Mouse (Mus musculus) heart, adult 2 months (tissue): Measurements from ENCODE around the gene Crb1. TPM values are rescaled to one million over a fixed set of nuclear protein-coding genes. Genes with fewer than 3 reads are reported as not detected.
"Not testable (repeated sequence)": the region's sequence is repeated elsewhere in the genome, so short reads cannot be mapped to it uniquely, and the experiment has no call there.

ENCODE experiments used
- DNase-seq, 2 experiments: peaks; one replicate each; pipeline ENCODE4 v3.0.0; 2021
- H3K27ac ChIP-seq: fragments of 200-600 bp; 2 replicates; pipeline ENCODE4 v1.8.1; 2022
- H3K27me3 ChIP-seq: fragments of 200-500 bp; 2 replicates; pipeline ENCODE4 v1.6.1; 2012; ENCODE audit warnings: mild to moderate bottlenecking, low read length, inconsistent platforms, mixed read lengths; ENCODE audit not compliant: control insufficient read depth, insufficient read depth
- H3K36me3 ChIP-seq: fragments of 200-500 bp; 2 replicates; pipeline ENCODE4 v1.6.1; 2012; ENCODE audit warnings: low read length, inconsistent platforms; ENCODE audit not compliant: control insufficient read depth, insufficient read depth
- H3K4me1 ChIP-seq: fragments of 200-500 bp; 2 replicates; pipeline ENCODE4 v1.6.1; 2011; ENCODE audit warnings: low read length; ENCODE audit not compliant: control insufficient read depth, insufficient read depth
- H3K4me3 ChIP-seq: fragments of 200-600 bp; 2 replicates; pipeline ENCODE4 v1.8.1; 2022
- H3K79me2 ChIP-seq: fragments of 200-500 bp; replicated peaks from 2 replicates; pipeline ENCODE4 v1.6.1; 2012; ENCODE audit warnings: mild to moderate bottlenecking, inconsistent platforms, low read length, moderate library complexity, mixed read lengths; ENCODE audit not compliant: control insufficient read depth, insufficient read depth
- H3K9ac ChIP-seq: fragments of 200-500 bp; 2 replicates; pipeline ENCODE4 v1.6.1; 2012; ENCODE audit warnings: low read depth, mild to moderate bottlenecking, control low read depth, inconsistent platforms, low read length, mixed read lengths
- CTCF ChIP-seq: fragments of 200-600 bp; IDR thresholded peaks from 2 replicates; pipeline ENCODE4 v1.8.1; 2022; ENCODE audit warnings: antibody characterized with exemption, mild to moderate bottlenecking, moderate library complexity
- EP300 ChIP-seq: fragments of 200-500 bp; IDR thresholded peaks from 2 replicates; pipeline ENCODE4 v1.6.1; 2011; ENCODE audit warnings: low read depth, low read length, control low read depth; ENCODE audit not compliant: insufficient read depth
- POLR2A ChIP-seq: fragments of 200-500 bp; IDR thresholded peaks from 2 replicates; pipeline ENCODE4 v1.6.1; 2011; ENCODE audit warnings: mild to moderate bottlenecking, low read depth, low read length, control low read depth; ENCODE audit not compliant: insufficient read depth
- WGBS: fragments of 180-500 bp; shearing (Covaris S2); methylation state at CpG from one replicate; pipeline ENCODE4 v1.1.7; 2018; 5-methylcytosine and 5-hydroxymethylcytosine counted together
- intact Hi-C: fragments of 180-260 bp; cut with DNase I; formaldehyde crosslinking; loops from one replicate; pipeline ENCODE4 v1.15.1; 2025
- polyA plus RNA-seq: library from polyadenylated mRNA; depleted of rRNA; stranded (reverse); fragments of >200 nt; gene quantifications from 2 replicates; pipeline ENCODE4 v1.2.3, GENCODE M21; 2012
- total RNA-seq, 2 experiments: library from RNA; stranded (reverse); gene quantifications; 2 replicates each; pipeline ENCODE4 v1.2.3; 2021

Gene Crb1
- total and polyA plus RNA-seq, 3 experiments: 0.10 to 1.4 (median 0.41) TPM

DNA sequence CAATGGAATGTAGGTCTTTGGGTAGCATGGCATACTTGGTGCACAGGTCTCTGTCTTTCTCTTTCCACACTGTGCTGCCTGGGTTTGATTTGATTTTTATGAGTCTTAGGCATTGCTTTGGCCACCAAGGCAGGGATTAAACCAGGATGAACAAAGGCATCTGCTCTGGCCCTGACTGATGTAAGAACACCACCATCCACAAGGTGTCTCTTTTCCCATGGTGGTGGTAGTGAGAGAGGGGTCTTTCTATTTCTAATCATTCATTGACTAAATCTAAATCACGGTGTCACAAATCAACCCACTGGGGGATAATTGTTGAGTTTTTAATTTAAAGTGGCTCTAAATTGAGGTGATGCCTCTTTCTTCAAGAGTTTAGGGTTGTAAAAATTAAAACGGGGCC is 51.5 kb downstream of the Crb1 start:
- peaks cover 3% of the 10 kb centered on the region; the same call in 1 of the 2 replicates for H3K4me1 ChIP-seq
- H3K4me3 ChIP-seq: no peak overlapping the region
- H3K79me2 ChIP-seq: no peaks in the 10 kb centered on the region
- H3K27me3 ChIP-seq: no peaks in the 10 kb centered on the region
- intact Hi-C loops: no loop called here
- 73% methylated on average over 2 of the region's 2 CpGs for WGBS
- H3K36me3 ChIP-seq: no peaks in the 10 kb centered on the region
- no peak overlapping the region for H3K9ac ChIP-seq
- H3K27ac ChIP-seq: no peak overlapping the region
- TF ChIP-seq POLR2A (no peak), CTCF (no peak), EP300 (no peak)
- no peak for DNase-seq

DNA sequence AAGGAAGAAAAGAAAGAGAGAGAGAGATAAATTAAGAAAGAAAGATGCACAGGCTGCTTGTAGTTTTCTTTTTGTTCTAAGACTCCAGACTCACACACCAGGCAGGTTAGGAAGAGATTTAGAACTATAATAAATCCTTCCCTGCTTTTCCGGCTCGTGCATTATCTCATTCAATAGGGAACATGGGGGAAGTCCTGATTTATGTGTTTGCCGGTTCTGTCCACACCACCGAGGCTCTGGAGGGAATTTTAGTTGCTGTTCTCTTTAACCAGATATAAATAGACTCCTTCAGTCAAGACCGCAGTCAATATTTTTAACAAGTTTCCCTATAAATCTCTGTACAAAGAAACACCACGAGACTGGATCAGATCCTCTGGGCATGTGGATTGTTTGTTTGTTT is 57.1 kb downstream of the Crb1 start:
- DNase-seq: no peak
- Histone ChIP-seq H3K9ac (no peak overlapping the region), H3K4me1 (no peaks in the 10 kb centered on the region), H3K36me3 (no peaks in the 10 kb centered on the region), H3K27ac (no peak overlapping the region), H3K79me2 (no peaks in the 10 kb centered on the region), H3K4me3 (no peak overlapping the region), H3K27me3 (no peaks in the 10 kb centered on the region)
- 30% methylated on average over 6 of the region's 6 CpGs for WGBS
- intact Hi-C loops: no loop called here
- no peak for TF ChIP-seq POLR2A
- no peak for TF ChIP-seq EP300
- no peak for TF ChIP-seq CTCF

DNA sequence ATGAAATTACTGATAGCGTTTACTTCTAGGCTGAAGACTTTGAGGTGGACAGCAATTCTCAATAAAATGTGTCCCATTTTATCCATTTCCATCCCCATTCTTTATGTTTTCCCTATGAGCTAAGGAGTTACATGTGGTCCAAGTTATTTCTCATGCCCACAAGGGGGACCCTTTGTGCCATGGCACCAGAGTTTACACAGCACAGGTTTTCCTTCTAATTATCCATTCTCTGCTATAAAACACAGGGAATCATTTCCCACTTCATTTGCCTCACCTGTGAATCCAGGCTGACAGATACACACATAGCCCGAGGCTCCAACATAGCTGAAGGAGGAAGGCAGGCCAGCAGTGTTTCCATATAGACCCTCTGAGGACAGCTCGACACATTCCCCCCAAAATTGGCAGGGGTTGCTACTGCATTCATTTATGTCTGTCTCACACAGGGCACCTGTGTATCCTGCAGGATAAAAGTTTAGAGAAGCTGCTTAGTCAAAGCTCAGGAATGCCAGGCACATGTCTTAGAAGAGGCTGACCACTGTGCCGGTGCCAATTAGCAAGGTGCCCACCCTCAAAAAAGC is 62.5 kb downstream of the Crb1 start:
- H3K27me3 ChIP-seq: 0 out of 2 replicates have a peak, but pooled peaks cover 2% of the 10 kb centered on the region
- no peak overlapping the region for H3K4me3 ChIP-seq
- H3K27ac ChIP-seq: no peak overlapping the region
- H3K36me3 ChIP-seq: no peaks in the 10 kb centered on the region
- no peaks in the 10 kb centered on the region for H3K79me2 ChIP-seq
- H3K9ac ChIP-seq: no peak overlapping the region
- TF ChIP-seq POLR2A: no peak
- peak; percentile 71 for TF ChIP-seq CTCF
- no peak for DNase-seq
- intact Hi-C loops: no loop called here
- WGBS: 76% methylated on average over 4 of the region's 4 CpGs
- H3K4me1 ChIP-seq: no peaks in the 10 kb centered on the region

DNA sequence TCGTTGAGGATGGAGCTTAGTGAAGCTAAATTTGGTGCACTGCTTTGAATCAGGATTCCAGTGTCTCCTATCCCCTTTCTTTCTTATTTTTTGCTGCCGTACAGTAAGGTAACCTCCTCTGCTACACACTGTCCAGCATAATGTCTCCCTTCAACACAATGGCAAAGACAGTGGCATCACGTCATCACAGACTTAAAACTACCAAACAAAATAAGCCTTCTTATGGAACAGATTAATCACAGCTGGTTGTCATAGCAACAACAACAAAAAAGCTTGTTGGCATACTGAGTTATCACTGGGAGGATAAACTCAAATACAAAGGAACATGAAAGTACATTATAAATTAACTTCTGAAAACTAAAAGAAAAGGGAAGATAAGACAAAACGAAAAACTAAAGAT is 68.0 kb downstream of the Crb1 start:
- no peak overlapping the region for H3K9ac ChIP-seq
- no peaks in the 10 kb centered on the region for H3K79me2 ChIP-seq
- no peaks in the 10 kb centered on the region for H3K27me3 ChIP-seq
- no peak overlapping the region for H3K4me3 ChIP-seq
- no peak for TF ChIP-seq POLR2A
- TF ChIP-seq EP300: no peak
- TF ChIP-seq CTCF: no peak
- WGBS: 46% methylated on average over 4 of the region's 4 CpGs
- intact Hi-C loops: no loop called here
- H3K27ac ChIP-seq: no peak overlapping the region
- H3K36me3 ChIP-seq: no peaks in the 10 kb centered on the region
- no peaks in the 10 kb centered on the region for H3K4me1 ChIP-seq
- DNase-seq: no peak

DNA sequence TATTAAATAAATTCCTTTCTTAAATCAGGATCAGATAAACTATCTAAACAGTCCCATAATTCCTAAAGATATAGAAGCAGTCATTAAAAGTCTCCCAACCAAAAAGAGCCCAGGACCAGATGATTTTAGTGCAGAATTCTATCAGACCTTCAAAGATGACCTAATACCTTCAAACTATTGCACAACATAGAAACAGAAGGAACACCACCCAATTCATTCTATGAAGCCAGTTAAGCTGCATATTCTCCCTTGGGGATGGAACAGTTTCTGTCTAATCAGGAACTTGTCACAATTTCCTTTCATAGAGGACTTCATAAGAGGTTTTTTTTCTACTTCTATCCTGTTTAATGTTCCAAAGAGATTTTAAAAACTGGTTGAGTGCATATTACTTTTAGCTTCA is 74.4 kb downstream of the Crb1 start:
- H3K4me3 ChIP-seq, H3K79me2 ChIP-seq, H3K27ac ChIP-seq, H3K4me1 ChIP-seq, H3K36me3 ChIP-seq, intact Hi-C loops, H3K9ac ChIP-seq, DNase-seq, H3K27me3 ChIP-seq: not testable (repeated sequence)

DNA sequence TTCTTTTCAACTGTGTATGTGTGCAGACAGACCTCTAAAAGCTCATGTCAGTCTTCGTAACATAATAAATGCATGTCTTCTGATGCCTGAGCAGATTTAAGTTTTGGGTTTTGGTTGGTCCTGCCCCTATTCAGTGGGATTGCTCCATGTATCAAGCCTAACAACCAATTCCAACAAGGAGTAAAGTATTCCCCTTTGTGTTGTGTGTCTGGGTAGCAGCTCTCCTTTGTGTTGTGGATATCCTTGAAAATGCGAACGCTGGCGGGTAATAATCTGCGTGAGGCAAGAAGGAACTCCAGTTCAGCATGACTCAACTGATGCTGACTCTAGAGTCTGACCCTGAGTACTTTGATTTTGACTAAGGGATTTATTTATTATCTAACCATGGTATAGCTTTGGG is 75.1 kb downstream of the Crb1 start:
- TF ChIP-seq CTCF (no peak), POLR2A (no peak), EP300 (no peak)
- no peaks in the 10 kb centered on the region for H3K79me2 ChIP-seq
- no peaks in the 10 kb centered on the region for H3K4me1 ChIP-seq
- H3K4me3 ChIP-seq: no peak overlapping the region
- no peak overlapping the region for H3K27ac ChIP-seq
- no peaks in the 10 kb centered on the region for H3K36me3 ChIP-seq
- no peak for DNase-seq
- intact Hi-C loops: no loop called here
- H3K27me3 ChIP-seq: no peaks in the 10 kb centered on the region
- no peak overlapping the region for H3K9ac ChIP-seq
- WGBS: 92% methylated on average over 5 of the region's 5 CpGs
